Mouse (Mus musculus) C2C12 (cell line): Measurements from ENCODE around the gene Mia2. TPM values are rescaled to one million over a fixed set of nuclear protein-coding genes. Genes with fewer than 3 reads are reported as not detected.

Experiments used
- H3K27me3 ChIP-seq: one replicate; pipeline ENCODE4 v1.6.1; 2011; ENCODE audit not compliant: control insufficient read depth, insufficient read depth, insufficient read length
- H3K36me3 ChIP-seq: one replicate; pipeline ENCODE4 v1.6.1; 2011; ENCODE audit not compliant: control insufficient read depth, insufficient read depth
- H3K4me3 ChIP-seq: one replicate; pipeline ENCODE4 v1.5.1; 2011; ENCODE audit warnings: mild to moderate bottlenecking, control low read depth; ENCODE audit not compliant: poor library complexity, insufficient read depth, severe bottlenecking
- H3K79me2 ChIP-seq: one replicate; pipeline ENCODE4 v1.6.1; 2011; ENCODE audit not compliant: control insufficient read depth, insufficient read depth
- H3K79me3 ChIP-seq: one replicate; pipeline ENCODE4 v1.6.1; 2011; ENCODE audit warnings: low read depth, control low read depth
- H3ac ChIP-seq: one replicate; pipeline ENCODE3; 2011; ENCODE audit warnings: low read depth; ENCODE audit not compliant: control insufficient read depth, insufficient read length
- CEBPB ChIP-seq: IDR thresholded peaks from one replicate; pipeline ENCODE4 v1.6.1; 2011; ENCODE audit warnings: low read depth, mild to moderate bottlenecking, control low read depth, moderate library complexity
- CTCF ChIP-seq: IDR thresholded peaks from one replicate; pipeline ENCODE4 v1.5.1; 2011; ENCODE audit not compliant: control insufficient read depth, insufficient read depth, insufficient read length
- FOSL1 ChIP-seq: IDR thresholded peaks from one replicate; pipeline ENCODE4 v1.8.0; 2011; ENCODE audit warnings: mild to moderate bottlenecking, low read length; ENCODE audit not compliant: poor library complexity, insufficient read depth, severe bottlenecking
- MAX ChIP-seq: IDR thresholded peaks from one replicate; pipeline ENCODE4 v1.6.1; 2011; ENCODE audit warnings: mild to moderate bottlenecking, control low read depth
- MYOD1 ChIP-seq: IDR thresholded peaks from one replicate; pipeline ENCODE4 v1.6.1; 2011; ENCODE audit warnings: low read depth; ENCODE audit not compliant: control insufficient read depth, insufficient read length
- MYOG ChIP-seq: IDR thresholded peaks from one replicate; pipeline ENCODE4 v1.6.1; 2011; ENCODE audit not compliant: control insufficient read depth, insufficient read length; ENCODE audit errors: extremely low read depth
- USF1 ChIP-seq: IDR thresholded peaks from one replicate; pipeline ENCODE4 v1.6.1; 2011; ENCODE audit warnings: low read depth, mild to moderate bottlenecking, control low read depth, moderate library complexity
- polyA plus RNA-seq: library from polyadenylated mRNA; unstranded; fragments of >200 nt; fragmentation: generic; extraction: Trizol; gene quantifications from one replicate; pipeline ENCODE4 v1.2.1, GENCODE M21; 2012; ENCODE audit warnings: missing spikeins

Gene Mia2
- polyA plus RNA-seq, 1 experiment = 13.3 TPM

GRCm38 (mm10) chr12:59077883-59078282 lies 17.7 kb upstream of the Mia2 start:
- Histone ChIP-seq H3K4me3 (no peak overlapping the region), H3K79me3 (no peaks in the 10 kb centered on the region), H3K27me3 (no peaks in the 10 kb centered on the region), H3ac (no peak overlapping the region), H3K36me3 (peaks cover 44% of the 10 kb centered on the region), H3K79me2 (no peaks in the 10 kb centered on the region)
- no peak for TF ChIP-seq CEBPB
- no peak for TF ChIP-seq MYOD1
- no peak for TF ChIP-seq USF1
- TF ChIP-seq MYOG = no peak
- no peak for TF ChIP-seq CTCF
- TF ChIP-seq MAX = no peak
- TF ChIP-seq FOSL1 = no peak

DNA sequence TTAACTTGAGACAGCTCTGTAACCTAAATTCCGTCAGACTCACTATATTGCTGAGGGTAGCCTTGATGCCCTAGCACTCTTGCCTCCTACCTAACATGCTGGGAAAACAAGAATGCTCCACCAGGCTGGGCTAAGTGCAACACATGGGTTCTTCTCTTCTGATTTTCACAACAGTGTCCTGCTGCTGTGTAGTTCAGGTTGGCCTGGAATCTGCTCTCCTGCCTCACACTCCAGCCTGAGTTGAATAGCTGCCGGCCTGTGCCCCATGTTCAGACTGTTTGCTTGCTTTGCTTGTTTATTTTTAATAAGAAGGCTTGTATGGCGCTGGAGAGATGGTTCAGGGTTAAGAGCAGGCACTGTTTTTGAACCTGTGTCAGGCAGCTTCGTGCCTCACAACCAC lies 15.1 kb upstream of the Mia2 start:
- peaks cover 21% of the 10 kb centered on the region for H3K36me3 ChIP-seq
- TF ChIP-seq CTCF (no peak), USF1 (no peak), FOSL1 (no peak), MYOD1 (no peak), MYOG (no peak), CEBPB (no peak), MAX (no peak)
- H3K79me3 ChIP-seq = no peaks in the 10 kb centered on the region
- no peaks in the 10 kb centered on the region for H3K79me2 ChIP-seq
- no peak overlapping the region for H3ac ChIP-seq
- no peak overlapping the region for H3K4me3 ChIP-seq
- no peaks in the 10 kb centered on the region for H3K27me3 ChIP-seq

DNA sequence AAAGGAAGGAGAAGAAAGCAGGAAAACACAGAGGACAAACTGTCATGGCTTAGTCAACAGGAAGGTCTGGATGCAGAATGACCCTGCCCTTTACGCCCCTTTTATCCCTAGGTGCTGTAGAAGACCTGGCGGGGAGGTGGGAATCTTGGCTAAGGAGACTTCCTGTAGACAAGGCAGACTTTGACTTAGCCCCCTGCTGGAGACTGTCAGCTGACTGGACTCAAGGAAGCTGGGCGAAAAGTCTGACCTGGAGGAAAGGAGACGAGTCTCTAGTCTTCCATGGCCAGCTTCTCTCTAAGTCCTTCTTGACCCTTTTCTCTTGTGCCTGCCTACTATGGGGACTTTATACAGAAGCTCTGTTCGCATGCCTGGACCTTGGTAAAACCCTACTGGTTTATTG lies 11.2 kb upstream of the Mia2 start:
- Histone ChIP-seq H3ac (no peak overlapping the region), H3K36me3 (peaks cover 5% of the 10 kb centered on the region), H3K79me2 (no peaks in the 10 kb centered on the region), H3K79me3 (no peaks in the 10 kb centered on the region), H3K27me3 (no peaks in the 10 kb centered on the region), H3K4me3 (no peak overlapping the region)
- TF ChIP-seq MYOG (no peak), MAX (no peak), USF1 (no peak), MYOD1 (no peak)

GRCm38 (mm10) chr12:59086171-59086570 lies 9.4 kb upstream of the Mia2 start:
- no peak overlapping the region for H3ac ChIP-seq
- H3K36me3 ChIP-seq = no peaks in the 10 kb centered on the region
- no peaks in the 10 kb centered on the region for H3K27me3 ChIP-seq
- H3K4me3 ChIP-seq = no peak overlapping the region
- no peaks in the 10 kb centered on the region for H3K79me3 ChIP-seq
- no peaks in the 10 kb centered on the region for H3K79me2 ChIP-seq
- TF ChIP-seq CEBPB (no peak), CTCF (no peak), USF1 (no peak), FOSL1 (no peak), MYOG (no peak), MAX (no peak), MYOD1 (no peak)

DNA sequence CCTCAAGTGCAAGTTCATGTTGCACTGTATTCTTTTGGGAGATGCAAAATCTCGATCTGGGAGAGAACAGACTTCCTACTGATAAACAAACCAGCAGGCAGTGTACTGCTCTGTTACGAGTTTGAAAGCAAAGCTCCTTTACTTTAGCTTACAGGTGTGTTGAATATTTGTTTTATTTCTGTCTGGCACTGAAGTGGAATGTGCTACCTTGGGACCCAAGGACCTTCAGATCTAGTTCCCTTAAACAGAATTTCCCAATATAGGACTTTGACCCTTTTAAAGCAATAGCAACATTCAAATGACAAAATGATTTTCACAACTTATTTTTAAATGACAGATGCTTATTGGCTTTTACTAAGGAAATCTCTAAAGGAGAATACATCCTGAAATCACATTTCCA lies 2.1 kb upstream of the Mia2 start:
- Histone ChIP-seq H3ac (no peak overlapping the region), H3K36me3 (no peaks in the 10 kb centered on the region), H3K79me3 (no peaks in the 10 kb centered on the region), H3K4me3 (no peak overlapping the region), H3K79me2 (no peaks in the 10 kb centered on the region), H3K27me3 (no peaks in the 10 kb centered on the region)
- no peak for TF ChIP-seq MYOD1
- TF ChIP-seq MAX = no peak
- TF ChIP-seq MYOG = no peak
- TF ChIP-seq USF1 = no peak
- no peak for TF ChIP-seq FOSL1
- TF ChIP-seq CTCF = no peak
- no peak for TF ChIP-seq CEBPB

GRCm38 (mm10) chr12:59104771-59105170 lies 9.2 kb downstream of the Mia2 start:
- no peak overlapping the region for H3ac ChIP-seq
- no peaks in the 10 kb centered on the region for H3K79me2 ChIP-seq
- no peaks in the 10 kb centered on the region for H3K27me3 ChIP-seq
- TF ChIP-seq MYOD1 = no peak
- no peak for TF ChIP-seq CTCF
- TF ChIP-seq MAX = no peak
- TF ChIP-seq USF1 = no peak
- no peak for TF ChIP-seq CEBPB
- TF ChIP-seq FOSL1 = no peak
- no peak for TF ChIP-seq MYOG
- no peak overlapping the region for H3K4me3 ChIP-seq
- H3K79me3 ChIP-seq = no peaks in the 10 kb centered on the region
- no peaks in the 10 kb centered on the region for H3K36me3 ChIP-seq
